Mouse (Mus musculus): ENCODE measurements around the gene Tmem97.
"Not testable (repeated sequence)": the region's sequence is repeated elsewhere in the genome, so short reads cannot be mapped to it uniquely, and the experiment has no call there.

Tmem97 gene

GRCm38 (mm10) chr11:78550168-78551058, at the start of gene Tmem97:
TSS of gene Tmem97 (minus strand) at chr11:78550777.
- DNase-seq (ENCODE audit: low spot score in 2 of 2) = peak; percentile 97 to 98

- no peak for DNase-seq (ENCODE audit: low spot score in 2 of 2)
Observed at GRCm38 (mm10) chr11:78600051-78600450, 49.5 kb upstream of the Tmem97 start.

- no peak for DNase-seq (ENCODE audit: low spot score in 2 of 2)
Observed at GRCm38 (mm10) chr11:78598763-78599415, 48.3 kb upstream of the Tmem97 start.

- no peak for DNase-seq (ENCODE audit: low spot score in 2 of 2)
Observed at GRCm38 (mm10) chr11:78596750-78597149, 46.2 kb upstream of the Tmem97 start.

- no peak for DNase-seq (ENCODE audit: low spot score in 2 of 2)
Observed at GRCm38 (mm10) chr11:78595773-78596172, 45.2 kb upstream of the Tmem97 start.

GRCm38 (mm10) chr11:78594271-78594964, 43.8 kb upstream of the Tmem97 start:
- DNase-seq (ENCODE audit: low spot score in 2 of 2) = no peak

- not testable (repeated sequence) for DNase-seq (ENCODE audit: low spot score in 2 of 2)
Observed at GRCm38 (mm10) chr11:78587677-78588076, 37.1 kb upstream of the Tmem97 start.

- no peak for DNase-seq (ENCODE audit: low spot score in 2 of 2)
Observed at GRCm38 (mm10) chr11:78586099-78586498, 35.5 kb upstream of the Tmem97 start.

- no peak for DNase-seq (ENCODE audit: low spot score in 2 of 2)
Observed at GRCm38 (mm10) chr11:78582848-78583247, 32.3 kb upstream of the Tmem97 start.

GRCm38 (mm10) chr11:78574975-78575374, 24.4 kb upstream of the Tmem97 start:
- DNase-seq (ENCODE audit: low spot score in 2 of 2) = no peak

- no peak for DNase-seq (ENCODE audit: low spot score in 2 of 2)
Observed at GRCm38 (mm10) chr11:78574536-78574935, 24.0 kb upstream of the Tmem97 start.

- DNase-seq (ENCODE audit: low spot score in 2 of 2) = not testable (repeated sequence)
Observed at GRCm38 (mm10) chr11:78574031-78574430, 23.5 kb upstream of the Tmem97 start.

- no peak for DNase-seq (ENCODE audit: low spot score in 2 of 2)
Observed at GRCm38 (mm10) chr11:78571854-78572253, 21.3 kb upstream of the Tmem97 start.

GRCm38 (mm10) chr11:78571441-78571840, 20.9 kb upstream of the Tmem97 start:
- DNase-seq (ENCODE audit: low spot score in 2 of 2) = peak; percentile 33 to 65

- no peak for DNase-seq (ENCODE audit: low spot score in 2 of 2)
Observed at GRCm38 (mm10) chr11:78569806-78570205, 19.2 kb upstream of the Tmem97 start.

- DNase-seq (ENCODE audit: low spot score in 2 of 2) = no peak
Observed at GRCm38 (mm10) chr11:78568827-78569226, 18.2 kb upstream of the Tmem97 start.

- DNase-seq (ENCODE audit: low spot score in 2 of 2) = no peak
Observed at GRCm38 (mm10) chr11:78567614-78568013, 17.0 kb upstream of the Tmem97 start.

GRCm38 (mm10) chr11:78566775-78567174, 16.2 kb upstream of the Tmem97 start:
- no peak for DNase-seq (ENCODE audit: low spot score in 2 of 2)

GRCm38 (mm10) chr11:78560447-78560846, 9.9 kb upstream of the Tmem97 start:
- DNase-seq (ENCODE audit: low spot score in 2 of 2) = peak; percentile 70 to 71

- DNase-seq (ENCODE audit: low spot score in 2 of 2) = no peak
Observed at GRCm38 (mm10) chr11:78557241-78557640, 6.7 kb upstream of the Tmem97 start.

GRCm38 (mm10) chr11:78556070-78556469, 5.5 kb upstream of the Tmem97 start:
- no peak for DNase-seq (ENCODE audit: low spot score in 2 of 2)

- no peak for DNase-seq (ENCODE audit: low spot score in 2 of 2)
Observed at GRCm38 (mm10) chr11:78555623-78556022, 5.0 kb upstream of the Tmem97 start.

All from right cerebral cortex, postnatal 36 days (tissue).